Mouse (Mus musculus) B cell, adult 67 days (primary cell): ENCODE data around the gene Ikzf3. TPM values are rescaled to one million over a fixed set of nuclear protein-coding genes. Genes with fewer than 3 reads are reported as not detected.

ENCODE experiments used
- total RNA-seq, 2 experiments: library from RNA; stranded (reverse); gene quantifications; 4 replicates each; pipeline ENCODE4 v1.2.4; 2023

The Ikzf3 gene
- 100 to 1,000 TPM; 627 to 726 TPM for total RNA-seq

DNA sequence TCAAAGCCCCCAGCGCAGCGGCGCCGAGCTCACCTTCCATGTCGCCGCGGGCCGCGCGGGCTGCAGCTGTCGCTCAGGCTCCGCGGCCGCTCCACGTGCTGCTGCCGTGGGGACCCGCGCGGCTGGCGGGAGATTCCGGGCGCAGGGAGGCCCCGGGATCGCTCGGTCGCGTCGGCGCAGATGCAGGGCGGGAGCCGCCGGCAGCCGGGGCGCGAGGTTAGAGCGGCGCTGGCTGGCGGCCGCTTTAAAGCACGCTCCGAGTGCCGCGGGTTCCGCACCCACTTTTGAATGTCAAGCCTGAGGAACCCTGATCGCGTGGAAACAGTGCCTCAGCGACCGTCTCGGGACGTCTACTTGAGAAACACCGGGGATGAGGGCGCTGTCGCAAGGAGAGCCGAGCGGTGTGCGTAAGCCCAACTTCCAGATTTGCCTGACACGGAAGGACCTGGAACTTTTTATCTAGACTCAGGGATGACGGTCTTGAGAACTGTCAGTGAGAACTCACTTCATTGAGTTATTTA is at the start of gene Ikzf3:
Gene Ikzf3 (minus strand): TSS at position 321 of the 521 bp plus-strand sequence.

GRCm38 (mm10) chr11:98586892-98587563 is 41.2 kb upstream of the Ikzf3 start, which contains the start of gene Ormdl3:
Ormdl3 (minus strand) TSS chr11:98587368.

GRCm38 (mm10) chr11:98550975-98551828 is 5.4 kb upstream of the Ikzf3 start, which contains the start of gene Zpbp2:
Zpbp2 (plus strand) TSS chr11:98551097.

GRCm38 (mm10) chr11:98446213-98446561 is 99.6 kb downstream of the Ikzf3 start, which contains the start of gene Grb7:
Grb7 (plus strand) TSS chr11:98446394.

GRCm38 (mm10) chr11:98438331-98439158 is 107.3 kb downstream of the Ikzf3 start, which contains the start of gene Mien1:
Mien1 (minus strand) TSS chr11:98438991.

Other genes starting within 250 kb of the Ikzf3 start
- under 1 TPM in 1 of 2 experiments, not detected in 1; 0.18 TPM for gene Neurod2, start 216.4 kb downstream of the Ikzf3 start, total RNA-seq
- gene Ppp1r1b, start 197.6 kb downstream of the Ikzf3 start, total RNA-seq, result not detected
- 10 to 100 TPM; 39.6 to 44.8 TPM for gene Stard3, start 187.7 kb downstream of the Ikzf3 start, total RNA-seq
- gene Tcap, start 162.2 kb downstream of the Ikzf3 start, total RNA-seq, result under 1 TPM in 1 of 2 experiments, not detected in 1; 0.62 TPM
- not detected for gene Pnmt, start 159.6 kb downstream of the Ikzf3 start, total RNA-seq
- gene Pgap3, start 145.5 kb downstream of the Ikzf3 start, total RNA-seq, result 1 to 10 TPM; 8.0 to 9.2 TPM
- gene Erbb2, start 133.6 kb downstream of the Ikzf3 start, total RNA-seq, result not detected
- gene Mien1, start 107.0 kb downstream of the Ikzf3 start, total RNA-seq, result 10 to 100 TPM; 51.1 to 52.2 TPM
- gene Grb7, start 99.6 kb downstream of the Ikzf3 start, total RNA-seq, result 1 to 10 TPM in 1 of 2 experiments, under 1 TPM in 1; 0.77 to 1.1 TPM
- 10 to 100 TPM in 1 of 2 experiments, 1 to 10 TPM in 1; 4.8 to 12.8 TPM for gene Zpbp2, start 5.1 kb upstream of the Ikzf3 start, total RNA-seq
- gene Ormdl3, start 41.3 kb upstream of the Ikzf3 start, total RNA-seq, result 10 to 100 TPM; 19.3 to 19.6 TPM
- not detected for gene Lrrc3c, start 52.3 kb upstream of the Ikzf3 start, total RNA-seq
- 10 to 100 TPM; 24.9 to 27.5 TPM for gene Gm12355, start 79.6 kb upstream of the Ikzf3 start, total RNA-seq
- gene Gsdma3, start 80.3 kb upstream of the Ikzf3 start, total RNA-seq, result not detected
- gene Gsdma2, start 100.7 kb upstream of the Ikzf3 start, total RNA-seq, result not detected
- gene Gsdma, start 118.3 kb upstream of the Ikzf3 start, total RNA-seq, result not detected
- 10 to 100 TPM; 70.5 to 80.3 TPM for gene Psmd3, start 136.5 kb upstream of the Ikzf3 start, total RNA-seq
- not detected for gene Csf3, start 155.2 kb upstream of the Ikzf3 start, total RNA-seq
- gene Med24, start 183.4 kb upstream of the Ikzf3 start, total RNA-seq, result 10 to 100 TPM; 95.9 to 99.3 TPM
- gene Thra, start 194.6 kb upstream of the Ikzf3 start, total RNA-seq, result 10 to 100 TPM in 1 of 2 experiments, 1 to 10 TPM in 1; 8.1 to 10.3 TPM
- gene Nr1d1, start 229.3 kb upstream of the Ikzf3 start, total RNA-seq, result 1 to 10 TPM; 1.5 to 2.3 TPM
- 100 to 1,000 TPM; 146 to 155 TPM for gene Msl1, start 249.5 kb upstream of the Ikzf3 start, total RNA-seq